Mouse (Mus musculus): ENCODE results near the gene 1500011B03Rik. TPM values are rescaled to one million over a fixed set of nuclear protein-coding genes. Genes with fewer than 3 reads are reported as not detected.
"Not testable (repeated sequence)": the region's sequence is repeated elsewhere in the genome, so short reads cannot be mapped to it uniquely, and the experiment has no call there.

The 1500011B03Rik gene
- polyA plus RNA-seq (2012; rRNA removed), result 232 and 245 TPM in 2 replicates

GRCm38 (mm10) chr5:114822796-114823688 lies at the start of gene 1500011B03Rik:
Gene 1500011B03Rik (minus strand): TSS chr5:114823468.
- Histone ChIP-seq H3K4me1 (ENCODE audit: control insufficient read depth, insufficient read depth, low read length) (no peaks in the 10 kb centered on the region), H3K27ac (ENCODE audit: insufficient read depth, low read length) (no peak within 1 kb of the TSS), H3K4me3 (ENCODE audit: insufficient read depth, low read length) (peak within 1 kb of the TSS; percentile 68)
- peak; percentile 79; the same call in 1 of the 2 replicates for TF ChIP-seq POLR2A (IDR thresholded peaks at IDR 0.05; ENCODE audit: extremely low read depth, insufficient read depth, low read length)
- no peak for TF ChIP-seq CTCF (IDR thresholded peaks at IDR 0.05; ENCODE audit: extremely low read depth, insufficient read depth, low read length)

- no peak overlapping the region for H3K4me3 ChIP-seq (ENCODE audit: insufficient read depth, low read length)
- H3K4me1 ChIP-seq (ENCODE audit: control insufficient read depth, insufficient read depth, low read length), result no peaks in the 10 kb centered on the region
- TF ChIP-seq POLR2A (IDR thresholded peaks at IDR 0.05; ENCODE audit: extremely low read depth, insufficient read depth, low read length) (no peak), CTCF (IDR thresholded peaks at IDR 0.05; ENCODE audit: extremely low read depth, insufficient read depth, low read length) (no peak)
- no peak overlapping the region for H3K27ac ChIP-seq (ENCODE audit: insufficient read depth, low read length)
These were observed 42.0 kb upstream of the 1500011B03Rik start for GRCm38 (mm10) chr5:114865279-114865678.

GRCm38 (mm10) chr5:114864813-114865212 lies 41.5 kb upstream of the 1500011B03Rik start:
- H3K27ac ChIP-seq (ENCODE audit: insufficient read depth, low read length), result no peak overlapping the region
- no peaks in the 10 kb centered on the region for H3K4me1 ChIP-seq (ENCODE audit: control insufficient read depth, insufficient read depth, low read length)
- TF ChIP-seq POLR2A (IDR thresholded peaks at IDR 0.05; ENCODE audit: extremely low read depth, insufficient read depth, low read length), result no peak
- TF ChIP-seq CTCF (IDR thresholded peaks at IDR 0.05; ENCODE audit: extremely low read depth, insufficient read depth, low read length), result no peak
- H3K4me3 ChIP-seq (ENCODE audit: insufficient read depth, low read length), result no peak overlapping the region

DNA sequence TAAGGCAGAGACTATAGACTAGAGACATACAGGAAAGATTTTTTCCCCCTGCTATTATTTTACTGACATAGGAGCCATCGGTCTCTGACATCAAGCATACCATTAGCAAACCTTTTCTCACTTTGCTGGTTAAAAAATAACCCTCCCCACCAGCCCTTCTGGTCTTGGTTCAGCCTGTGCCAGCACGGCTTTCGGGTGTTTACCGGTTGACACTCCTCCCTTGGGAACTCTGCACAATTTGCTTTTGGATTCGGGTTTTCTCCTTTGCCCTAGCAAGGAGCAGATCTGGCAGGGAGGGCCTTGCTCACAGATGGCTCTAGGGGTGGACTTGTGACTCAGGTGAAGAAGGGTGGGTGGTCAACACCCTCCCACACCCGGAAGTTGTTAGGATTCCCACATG lies 38.5 kb upstream of the 1500011B03Rik start:
- Histone ChIP-seq H3K4me3 (ENCODE audit: insufficient read depth, low read length) (no peak overlapping the region), H3K27ac (ENCODE audit: insufficient read depth, low read length) (no peak overlapping the region), H3K4me1 (ENCODE audit: control insufficient read depth, insufficient read depth, low read length) (no peaks in the 10 kb centered on the region)
- no peak for TF ChIP-seq CTCF (IDR thresholded peaks at IDR 0.05; ENCODE audit: extremely low read depth, insufficient read depth, low read length)
- TF ChIP-seq POLR2A (IDR thresholded peaks at IDR 0.05; ENCODE audit: extremely low read depth, insufficient read depth, low read length), result no peak

- no peak overlapping the region for H3K27ac ChIP-seq (ENCODE audit: insufficient read depth, low read length)
- TF ChIP-seq CTCF (IDR thresholded peaks at IDR 0.05; ENCODE audit: extremely low read depth, insufficient read depth, low read length), result peak; percentile 77
- TF ChIP-seq POLR2A (IDR thresholded peaks at IDR 0.05; ENCODE audit: extremely low read depth, insufficient read depth, low read length), result no peak
- no peaks in the 10 kb centered on the region for H3K4me1 ChIP-seq (ENCODE audit: control insufficient read depth, insufficient read depth, low read length)
- H3K4me3 ChIP-seq (ENCODE audit: insufficient read depth, low read length), result peak overlapping the region; percentile 12
These were observed 36.0 kb upstream of the 1500011B03Rik start for GRCm38 (mm10) chr5:114859253-114859652.

DNA sequence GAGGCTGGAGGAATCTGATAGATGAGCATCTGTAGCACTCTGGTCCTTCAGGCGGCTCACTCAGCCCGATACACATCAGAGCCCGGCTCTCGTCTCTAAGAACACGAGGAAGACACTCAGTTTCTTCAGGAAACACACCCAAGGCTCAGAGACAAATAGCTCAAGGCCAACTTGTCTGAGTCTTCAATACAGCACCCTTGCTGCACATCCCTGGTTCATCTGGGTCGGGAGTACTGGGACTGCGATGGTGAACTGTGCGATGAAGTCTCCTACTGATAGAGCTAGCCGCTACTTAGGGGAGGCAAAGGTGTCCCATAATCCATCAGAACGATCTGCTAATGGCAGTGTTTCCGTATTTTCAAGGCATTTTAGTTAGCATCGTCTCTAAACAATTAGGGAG lies 35.3 kb upstream of the 1500011B03Rik start, which contains the start of gene Gm9936:
TSS of gene Gm9936 (minus strand) at position 101 of the 400 bp plus-strand sequence.
- H3K4me3 ChIP-seq (ENCODE audit: insufficient read depth, low read length), result peak within 1 kb of the TSS; percentile 12
- no peak within 1 kb of the TSS for H3K27ac ChIP-seq (ENCODE audit: insufficient read depth, low read length)
- TF ChIP-seq CTCF (IDR thresholded peaks at IDR 0.05; ENCODE audit: extremely low read depth, insufficient read depth, low read length) (no peak), POLR2A (IDR thresholded peaks at IDR 0.05; ENCODE audit: extremely low read depth, insufficient read depth, low read length) (no peak)
- H3K4me1 ChIP-seq (ENCODE audit: control insufficient read depth, insufficient read depth, low read length), result no peaks in the 10 kb centered on the region

DNA sequence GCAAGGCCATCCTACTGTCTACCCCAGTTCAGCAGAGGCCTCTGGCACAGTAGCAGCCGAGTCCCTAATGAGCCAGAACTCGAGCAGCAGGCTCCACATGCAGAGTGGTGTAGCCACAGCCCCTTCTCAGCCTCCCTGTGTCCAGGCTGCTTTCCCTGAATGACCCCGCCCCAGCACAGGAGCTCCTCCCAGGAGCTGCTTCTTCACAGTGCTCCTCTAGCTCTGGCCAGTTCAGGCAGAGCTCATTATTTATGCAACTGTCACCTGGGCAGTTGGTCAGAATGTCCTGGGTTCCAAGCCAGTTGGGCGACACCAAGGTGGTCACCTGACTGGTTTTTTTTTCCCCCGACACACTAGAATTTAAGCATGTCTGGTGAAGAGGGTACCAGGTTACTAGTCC lies 30.1 kb upstream of the 1500011B03Rik start, which contains the start of gene 4930519G04Rik:
TSS of gene 4930519G04Rik (plus strand) at position 301 of the 400 bp plus-strand sequence.
- not testable (repeated sequence) for H3K27ac ChIP-seq (ENCODE audit: insufficient read depth, low read length); H3K4me3 ChIP-seq (ENCODE audit: insufficient read depth, low read length); H3K4me1 ChIP-seq (ENCODE audit: control insufficient read depth, insufficient read depth, low read length)

DNA sequence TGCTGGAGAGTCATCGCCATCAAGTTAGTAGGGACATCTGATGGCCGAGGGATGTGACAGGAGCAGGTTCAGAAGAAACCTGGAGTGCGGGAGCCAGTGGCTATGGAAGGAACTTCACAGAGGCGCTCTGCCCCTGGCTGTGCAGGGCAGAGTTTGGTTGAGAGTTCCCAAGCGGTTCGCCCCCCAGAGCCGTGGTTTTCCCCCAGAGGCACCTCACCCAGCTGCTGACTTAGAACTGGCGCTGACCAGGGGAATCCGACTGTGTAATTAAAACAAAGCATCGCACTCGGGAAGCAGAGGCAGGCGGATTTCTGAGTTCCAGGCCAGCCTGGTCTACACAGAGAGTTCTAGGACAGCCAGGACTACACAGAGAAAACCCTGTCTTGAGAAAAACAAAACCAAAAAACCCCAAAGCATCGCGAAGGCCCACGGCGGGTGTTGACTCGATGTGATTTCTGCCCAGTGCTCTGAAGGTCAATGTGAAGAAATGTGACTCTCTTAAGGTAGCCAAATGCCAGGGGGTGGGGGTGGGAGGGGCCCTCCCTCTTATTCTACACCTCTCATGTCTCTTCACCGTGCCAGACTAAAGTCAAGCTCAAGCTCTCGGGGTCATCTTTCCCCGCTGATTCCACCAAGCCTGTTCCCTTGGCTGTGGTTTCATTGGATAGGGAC lies 28.4 kb upstream of the 1500011B03Rik start:
- no peak overlapping the region for H3K4me3 ChIP-seq (ENCODE audit: insufficient read depth, low read length)
- no peak overlapping the region for H3K27ac ChIP-seq (ENCODE audit: insufficient read depth, low read length)
- H3K4me1 ChIP-seq (ENCODE audit: control insufficient read depth, insufficient read depth, low read length), result no peaks in the 10 kb centered on the region
- TF ChIP-seq POLR2A (IDR thresholded peaks at IDR 0.05; ENCODE audit: extremely low read depth, insufficient read depth, low read length) (no peak), CTCF (IDR thresholded peaks at IDR 0.05; ENCODE audit: extremely low read depth, insufficient read depth, low read length) (no peak)

DNA sequence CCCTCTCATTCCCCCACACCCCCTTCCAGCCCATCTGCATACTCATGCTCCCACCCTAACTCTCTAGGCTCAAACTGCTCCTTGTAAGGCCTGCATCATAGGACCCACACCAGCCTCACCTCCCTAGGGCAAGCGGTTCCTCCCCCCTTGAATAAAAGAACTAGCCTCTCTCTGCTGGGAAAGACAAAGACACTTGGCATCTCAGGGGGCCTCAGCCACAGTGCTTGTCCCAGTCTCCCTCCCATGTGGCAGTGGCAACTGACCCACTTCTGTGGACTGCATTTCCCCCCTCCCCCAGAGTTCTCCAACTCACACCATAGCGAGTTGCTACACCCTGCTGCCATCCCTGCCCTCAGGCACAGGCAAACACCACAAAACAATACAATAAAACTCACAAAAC lies 21.1 kb upstream of the 1500011B03Rik start:
- H3K4me3 ChIP-seq (ENCODE audit: insufficient read depth, low read length); H3K27ac ChIP-seq (ENCODE audit: insufficient read depth, low read length); H3K4me1 ChIP-seq (ENCODE audit: control insufficient read depth, insufficient read depth, low read length): not testable (repeated sequence)

DNA sequence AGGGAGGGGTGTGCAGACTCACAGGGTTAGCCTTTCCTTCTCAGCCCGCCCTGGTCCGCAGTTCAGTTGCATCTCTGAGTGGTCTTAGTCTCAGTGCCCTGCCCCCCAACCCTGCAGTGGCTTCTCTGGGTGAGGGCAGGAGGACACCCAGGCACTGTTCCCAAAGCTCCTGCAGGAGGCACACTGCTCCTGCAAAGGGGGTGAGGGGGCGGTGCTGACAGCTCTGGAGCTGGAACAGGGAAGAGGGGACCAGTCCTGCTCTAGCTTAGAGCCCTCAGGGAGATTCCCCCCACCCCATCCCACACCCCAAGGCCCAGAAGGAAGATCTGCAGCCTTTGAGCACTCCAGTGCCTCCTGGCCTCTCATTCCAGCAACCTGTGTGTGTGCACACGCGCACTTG lies 19.4 kb upstream of the 1500011B03Rik start:
- no peaks in the 10 kb centered on the region for H3K4me1 ChIP-seq (ENCODE audit: control insufficient read depth, insufficient read depth, low read length)
- TF ChIP-seq POLR2A (IDR thresholded peaks at IDR 0.05; ENCODE audit: extremely low read depth, insufficient read depth, low read length) (no peak), CTCF (IDR thresholded peaks at IDR 0.05; ENCODE audit: extremely low read depth, insufficient read depth, low read length) (no peak)
- no peak overlapping the region for H3K4me3 ChIP-seq (ENCODE audit: insufficient read depth, low read length)
- H3K27ac ChIP-seq (ENCODE audit: insufficient read depth, low read length), result no peak overlapping the region

GRCm38 (mm10) chr5:114842155-114842554 lies 18.9 kb upstream of the 1500011B03Rik start:
- not testable (repeated sequence) for H3K27ac ChIP-seq (ENCODE audit: insufficient read depth, low read length); H3K4me1 ChIP-seq (ENCODE audit: control insufficient read depth, insufficient read depth, low read length); H3K4me3 ChIP-seq (ENCODE audit: insufficient read depth, low read length)

- not testable (repeated sequence) for H3K27ac ChIP-seq (ENCODE audit: insufficient read depth, low read length); H3K4me1 ChIP-seq (ENCODE audit: control insufficient read depth, insufficient read depth, low read length); H3K4me3 ChIP-seq (ENCODE audit: insufficient read depth, low read length)
These were observed 17.2 kb upstream of the 1500011B03Rik start for GRCm38 (mm10) chr5:114840481-114840880.

Data from cortical plate, adult 2 months (tissue).